Mouse (Mus musculus): ENCODE results near the gene Ptprh. TPM values are rescaled to one million over a fixed set of nuclear protein-coding genes. Genes with fewer than 3 reads are reported as not detected.
"Not testable (repeated sequence)": the region's sequence is repeated elsewhere in the genome, so short reads cannot be mapped to it uniquely, and the experiment has no call there.

Gene Ptprh
- polyA plus RNA-seq, 1 experiment from 2014 or later: not detected

DNA sequence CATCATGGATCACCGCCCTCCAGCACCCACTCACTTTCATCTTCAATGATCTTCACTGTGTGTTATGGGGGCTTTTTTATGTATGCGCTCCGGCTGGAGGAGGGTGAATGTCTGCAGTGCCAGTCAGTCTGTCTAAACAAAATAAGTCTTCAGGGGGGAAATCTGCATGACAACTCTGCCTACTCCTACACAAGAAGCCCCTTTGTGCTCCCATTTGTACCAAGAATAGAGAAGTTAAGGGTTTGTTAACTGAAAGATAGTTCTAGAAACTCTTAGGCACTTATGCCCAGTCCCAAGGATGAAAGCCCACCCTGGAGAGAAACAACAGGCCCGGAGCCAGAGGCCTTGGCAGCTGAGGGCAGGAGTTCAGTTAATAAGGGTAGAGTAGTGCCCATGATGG, 67.5 kb downstream of the Ptprh start:
- H3K27me3 ChIP-seq (ENCODE audit: control insufficient read depth, insufficient read depth, low read length): no peaks in the 10 kb centered on the region
- no peak for ATAC-seq (ENCODE audit: insufficient number of reproducible peaks, insufficient read depth, low FRiP score, low read depth)
- H3K9ac ChIP-seq (ENCODE audit: low read length): no peak overlapping the region
- no peak overlapping the region for H3K27ac ChIP-seq (replicated peaks in 1 of 2; ENCODE audit: control insufficient read depth in 1 of 2, insufficient read depth in 1 of 2, low read depth in 2 of 2, low read length in 2 of 2)
- H3K9me3 ChIP-seq (ENCODE audit: control insufficient read depth, low read length): no peaks in the 10 kb centered on the region
- H3K4me1 ChIP-seq (ENCODE audit: control insufficient read depth in 2 of 2, insufficient read depth in 2 of 2, low read length in 2 of 2): 0 out of 4 replicates have a peak, but pooled peaks cover 0 to 3% of the 10 kb centered on the region in 2 experiments
- no peak overlapping the region for H3K4me3 ChIP-seq (ENCODE audit: control insufficient read depth in 1 of 2, insufficient read depth in 1 of 2, low read depth in 1 of 2, low read length in 2 of 2)
- H3K36me3 ChIP-seq (ENCODE audit: control insufficient read depth, insufficient read depth, low read length): no peaks in the 10 kb centered on the region
- no peak overlapping the region for H3K4me2 ChIP-seq (ENCODE audit: low read length)
- WGBS: 84% methylated on average over 4 of the region's 4 CpGs

- Histone ChIP-seq H3K4me2 (ENCODE audit: low read length) (peak within 1 kb of the TSS; percentile 70), H3K27ac (replicated peaks in 1 of 2; ENCODE audit: control insufficient read depth in 1 of 2, insufficient read depth in 1 of 2, low read depth in 2 of 2, low read length in 2 of 2) (no peak within 1 kb of the TSS), H3K9me3 (ENCODE audit: control insufficient read depth, low read length) (no peaks in the 10 kb centered on the region), H3K27me3 (ENCODE audit: control insufficient read depth, insufficient read depth, low read length) (0 out of 2 replicates have a peak, but pooled peaks cover 2% of the 10 kb centered on the region), H3K4me1 (ENCODE audit: control insufficient read depth in 2 of 2, insufficient read depth in 2 of 2, low read length in 2 of 2) (peaks cover 0 to 5% of the 10 kb centered on the region in 2 experiments; a peak in 1 of 4 replicates), H3K36me3 (ENCODE audit: control insufficient read depth, insufficient read depth, low read length) (no peaks in the 10 kb centered on the region), H3K9ac (ENCODE audit: low read length) (peak within 1 kb of the TSS; percentile 28; the same call in 1 of the 2 replicates), H3K4me3 (ENCODE audit: control insufficient read depth in 1 of 2, insufficient read depth in 1 of 2, low read depth in 1 of 2, low read length in 2 of 2) (peak within 1 kb of the TSS; percentile 34 to 49)
- peak; percentile 86 for ATAC-seq (ENCODE audit: insufficient number of reproducible peaks, insufficient read depth, low FRiP score, low read depth)
- 4% methylated on average over 28 of the region's 28 CpGs for WGBS
Observed at GRCm38 (mm10) chr7:4532005-4532729, 71.7 kb downstream of the Ptprh start, which contains the start of gene Dnaaf3. Gene Dnaaf3, minus strand, starts transcription at chr7:4532453.

DNA sequence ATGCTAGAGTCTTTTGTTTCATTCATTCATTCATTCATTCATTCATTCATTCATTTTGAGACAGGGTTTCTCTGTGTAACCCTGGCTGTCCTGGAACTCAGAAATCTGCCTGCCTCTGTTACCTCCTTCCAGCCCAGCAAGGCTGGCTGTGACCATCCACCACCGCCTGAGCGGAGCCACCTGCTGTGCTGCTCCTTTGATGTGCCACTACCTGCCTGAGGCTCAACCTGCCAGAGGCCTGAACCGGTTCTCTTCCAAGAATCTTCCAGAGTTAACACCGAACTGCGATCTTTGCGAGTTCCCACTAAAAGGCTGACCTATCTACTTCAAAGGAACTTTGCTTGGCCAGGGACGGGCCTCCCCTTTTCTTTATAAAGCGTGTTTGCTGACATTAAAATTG, 73.7 kb downstream of the Ptprh start:
- H3K4me1 ChIP-seq (ENCODE audit: control insufficient read depth in 2 of 2, insufficient read depth in 2 of 2, low read length in 2 of 2): peaks cover 4 to 15% of the 10 kb centered on the region in 2 experiments; a peak in 3 of 4 replicates
- not testable (repeated sequence) for H3K36me3 ChIP-seq (ENCODE audit: control insufficient read depth, insufficient read depth, low read length); H3K9ac ChIP-seq (ENCODE audit: low read length); ATAC-seq (ENCODE audit: insufficient number of reproducible peaks, insufficient read depth, low FRiP score, low read depth); H3K4me2 ChIP-seq (ENCODE audit: low read length); H3K9me3 ChIP-seq (ENCODE audit: control insufficient read depth, low read length); H3K27ac ChIP-seq (replicated peaks in 1 of 2; ENCODE audit: control insufficient read depth in 1 of 2, insufficient read depth in 1 of 2, low read depth in 2 of 2, low read length in 2 of 2); H3K4me3 ChIP-seq (ENCODE audit: control insufficient read depth in 1 of 2, insufficient read depth in 1 of 2, low read depth in 1 of 2, low read length in 2 of 2); H3K27me3 ChIP-seq (ENCODE audit: control insufficient read depth, insufficient read depth, low read length)
- 24% methylated on average over 7 of the region's 8 CpGs for WGBS

- WGBS: 45% methylated on average over 18 of the region's 18 CpGs
- Histone ChIP-seq H3K9me3 (ENCODE audit: control insufficient read depth, low read length) (no peaks in the 10 kb centered on the region), H3K36me3 (ENCODE audit: control insufficient read depth, insufficient read depth, low read length) (no peaks in the 10 kb centered on the region), H3K27me3 (ENCODE audit: control insufficient read depth, insufficient read depth, low read length) (0 out of 2 replicates have a peak, but pooled peaks cover 4% of the 10 kb centered on the region), H3K9ac (ENCODE audit: low read length) (peak overlapping the region; percentile 64; the same call in 1 of the 2 replicates), H3K27ac (replicated peaks in 1 of 2; ENCODE audit: control insufficient read depth in 1 of 2, insufficient read depth in 1 of 2, low read depth in 2 of 2, low read length in 2 of 2) (no peak overlapping the region), H3K4me2 (ENCODE audit: low read length) (peak overlapping the region; percentile 69), H3K4me3 (ENCODE audit: control insufficient read depth in 1 of 2, insufficient read depth in 1 of 2, low read depth in 1 of 2, low read length in 2 of 2) (0 out of 4 replicates have a peak overlapping the region, but pooled peaks of 1 of the 2 experiments have one; percentile 34), H3K4me1 (ENCODE audit: control insufficient read depth in 2 of 2, insufficient read depth in 2 of 2, low read length in 2 of 2) (peaks cover 11 to 23% of the 10 kb centered on the region in 2 experiments)
- no peak for ATAC-seq (ENCODE audit: insufficient number of reproducible peaks, insufficient read depth, low FRiP score, low read depth)
Observed at GRCm38 (mm10) chr7:4527302-4527689, 76.5 kb downstream of the Ptprh start.

DNA sequence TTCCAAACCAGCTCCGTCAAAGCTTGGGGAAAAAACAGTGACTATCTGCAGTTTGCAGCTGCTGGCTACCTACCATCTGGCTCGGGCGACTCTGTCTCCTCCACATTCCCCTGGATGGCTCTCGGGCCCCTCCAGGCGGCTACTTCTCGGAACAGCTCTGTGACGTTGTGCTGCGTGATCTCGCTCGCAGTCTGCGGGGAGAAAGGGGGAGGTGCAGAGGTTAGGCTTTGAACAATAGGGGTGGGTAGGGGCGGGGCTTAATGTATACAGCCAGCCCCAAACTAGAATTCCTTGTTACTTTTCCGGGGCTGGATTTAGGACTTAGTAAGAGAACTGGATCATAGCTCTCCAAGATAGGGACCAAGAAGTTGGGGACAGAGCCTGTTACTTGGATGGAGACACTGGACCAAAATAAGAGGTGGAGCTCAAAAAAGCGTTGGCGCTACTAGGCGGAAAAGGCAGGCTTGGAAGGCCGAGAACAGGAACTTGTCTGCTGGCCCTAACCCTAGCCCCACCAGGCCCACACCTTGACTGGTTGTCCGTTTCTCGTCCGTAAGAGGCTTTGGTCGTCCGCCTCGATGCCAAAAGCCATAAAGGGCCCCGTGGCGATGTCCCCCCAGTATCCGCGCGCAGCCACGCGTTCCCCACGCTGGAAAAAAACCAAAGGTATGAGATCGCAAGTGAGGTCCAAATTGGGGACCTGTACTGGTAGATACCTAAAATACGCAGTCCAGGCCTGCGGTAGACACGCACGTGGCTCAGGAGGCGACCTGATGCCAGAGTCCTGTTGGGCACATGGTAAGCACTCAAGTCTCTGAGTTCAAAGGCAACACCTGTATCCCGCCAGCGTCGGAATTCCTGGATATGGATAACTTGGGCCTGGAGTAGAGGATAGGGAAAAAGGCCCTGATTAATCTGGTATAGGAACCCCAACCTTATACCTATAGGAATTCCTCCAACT, 77.2 kb downstream of the Ptprh start:
- Histone ChIP-seq H3K27me3 (ENCODE audit: control insufficient read depth, insufficient read depth, low read length) (0 out of 2 replicates have a peak, but pooled peaks cover 4% of the 10 kb centered on the region), H3K4me1 (ENCODE audit: control insufficient read depth in 2 of 2, insufficient read depth in 2 of 2, low read length in 2 of 2) (peaks cover 11 to 20% of the 10 kb centered on the region in 2 experiments), H3K9me3 (ENCODE audit: control insufficient read depth, low read length) (no peaks in the 10 kb centered on the region), H3K4me2 (ENCODE audit: low read length) (peak overlapping the region; percentile 69), H3K9ac (ENCODE audit: low read length) (peak overlapping the region; percentile 64), H3K4me3 (ENCODE audit: control insufficient read depth in 1 of 2, insufficient read depth in 1 of 2, low read depth in 1 of 2, low read length in 2 of 2) (peak overlapping the region; percentile 34 to 41), H3K27ac (replicated peaks in 1 of 2; ENCODE audit: control insufficient read depth in 1 of 2, insufficient read depth in 1 of 2, low read depth in 2 of 2, low read length in 2 of 2) (peak overlapping the region; percentile 5 to 20; a peak in 1 of 4 replicates), H3K36me3 (ENCODE audit: control insufficient read depth, insufficient read depth, low read length) (no peaks in the 10 kb centered on the region)
- 18% methylated on average over 40 of the region's 40 CpGs for WGBS
- ATAC-seq (ENCODE audit: insufficient number of reproducible peaks, insufficient read depth, low FRiP score, low read depth): peak; percentile 74

GRCm38 (mm10) chr7:4524212-4524922, 79.5 kb downstream of the Ptprh start, which contains the start of gene Tnni3:
Gene Tnni3, minus strand, starts transcription at chr7:4524229.
- H3K9ac ChIP-seq (ENCODE audit: low read length): peak within 1 kb of the TSS; percentile 92
- not testable (repeated sequence) for ATAC-seq (ENCODE audit: insufficient number of reproducible peaks, insufficient read depth, low FRiP score, low read depth); H3K9me3 ChIP-seq (ENCODE audit: control insufficient read depth, low read length); H3K27me3 ChIP-seq (ENCODE audit: control insufficient read depth, insufficient read depth, low read length)
- WGBS: 65% methylated on average over 15 of the region's 15 CpGs
- H3K36me3 ChIP-seq (ENCODE audit: control insufficient read depth, insufficient read depth, low read length): peaks cover 13% of the 10 kb centered on the region
- H3K4me3 ChIP-seq (ENCODE audit: control insufficient read depth in 1 of 2, insufficient read depth in 1 of 2, low read depth in 1 of 2, low read length in 2 of 2): peak within 1 kb of the TSS in 1 of 2 experiments; percentile 69; a peak in 1 of 4 replicates
- peak within 1 kb of the TSS; percentile 97 to 99; a peak in 3 of 4 replicates for H3K27ac ChIP-seq (replicated peaks in 1 of 2; ENCODE audit: control insufficient read depth in 1 of 2, insufficient read depth in 1 of 2, low read depth in 2 of 2, low read length in 2 of 2)
- peaks cover 20 to 27% of the 10 kb centered on the region in 2 experiments for H3K4me1 ChIP-seq (ENCODE audit: control insufficient read depth in 2 of 2, insufficient read depth in 2 of 2, low read length in 2 of 2)
- H3K4me2 ChIP-seq (ENCODE audit: low read length): peak within 1 kb of the TSS; percentile 69

All from heart, embryonic 14.5 days (tissue).